Mouse (Mus musculus): ENCODE data around the gene Rnf167. TPM values are rescaled to one million over a fixed set of nuclear protein-coding genes. Genes with fewer than 3 reads are reported as not detected.
A peak's percentile ranks its signal among the peaks of the same experiment; 100 is the strongest.

Rnf167 gene
- total RNA-seq, 2 experiments from 2014 or later = 70.2 to 72.3 TPM

- no peak for DNase-seq (ENCODE audit: low spot score in 2 of 2)
Measured at GRCm38 (mm10) chr11:70671333-70672047, 24.5 kb downstream of the Rnf167 start.

- no peak for DNase-seq (ENCODE audit: low spot score in 2 of 2)
Measured at GRCm38 (mm10) chr11:70674014-70674413, 27.0 kb downstream of the Rnf167 start.

DNA sequence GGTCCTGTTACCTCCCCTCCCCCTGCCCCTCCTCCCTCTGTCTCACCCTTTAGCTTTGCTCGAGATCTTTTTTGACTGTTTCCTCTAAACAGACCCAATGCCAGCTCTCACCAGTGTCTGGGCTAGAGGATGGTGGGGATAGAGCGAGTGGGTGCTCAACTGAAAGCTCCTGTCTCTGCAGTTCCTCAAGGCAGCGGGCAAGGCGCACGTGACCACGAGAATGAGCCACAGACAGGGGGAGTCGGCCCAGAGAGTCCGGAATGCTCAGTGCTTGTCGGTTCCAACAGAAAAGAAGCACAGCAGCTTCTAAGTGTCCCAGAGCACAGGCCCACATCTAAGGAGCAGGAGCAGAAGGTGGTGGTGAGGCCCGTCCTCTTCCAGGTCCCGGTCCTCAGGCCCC, 27.5 kb downstream of the Rnf167 start:
- DNase-seq (ENCODE audit: low spot score in 2 of 2) = no peak

- DNase-seq (ENCODE audit: low spot score in 2 of 2) = no peak
Measured at GRCm38 (mm10) chr11:70678092-70678491, 31.1 kb downstream of the Rnf167 start.

- DNase-seq (ENCODE audit: low spot score in 2 of 2) = no peak
Measured at GRCm38 (mm10) chr11:70678576-70678975, 31.5 kb downstream of the Rnf167 start.

- no peak for DNase-seq (ENCODE audit: low spot score in 2 of 2)
Measured at GRCm38 (mm10) chr11:70679361-70679760, 32.3 kb downstream of the Rnf167 start.

DNA sequence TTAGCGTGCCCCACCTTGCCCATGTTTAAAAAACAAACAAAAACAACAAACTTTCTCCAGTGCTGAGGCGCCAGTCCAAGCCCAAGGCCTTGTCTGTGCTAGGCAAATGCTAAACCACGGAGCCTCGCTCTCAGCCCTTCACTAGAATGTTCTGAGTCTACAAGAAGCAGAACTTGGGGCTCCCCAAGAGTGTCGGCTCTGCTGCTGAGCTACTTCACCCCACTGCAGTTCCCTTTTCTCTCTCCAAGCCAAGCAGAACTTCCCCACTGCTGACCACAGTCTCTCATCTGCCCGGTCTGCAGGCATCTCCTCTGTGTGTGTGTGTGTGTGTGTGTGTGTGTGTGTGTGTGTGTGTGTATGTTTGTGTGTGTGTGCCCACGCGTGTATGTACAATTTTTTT, 32.9 kb downstream of the Rnf167 start:
- no peak for DNase-seq (ENCODE audit: low spot score in 2 of 2)

DNA sequence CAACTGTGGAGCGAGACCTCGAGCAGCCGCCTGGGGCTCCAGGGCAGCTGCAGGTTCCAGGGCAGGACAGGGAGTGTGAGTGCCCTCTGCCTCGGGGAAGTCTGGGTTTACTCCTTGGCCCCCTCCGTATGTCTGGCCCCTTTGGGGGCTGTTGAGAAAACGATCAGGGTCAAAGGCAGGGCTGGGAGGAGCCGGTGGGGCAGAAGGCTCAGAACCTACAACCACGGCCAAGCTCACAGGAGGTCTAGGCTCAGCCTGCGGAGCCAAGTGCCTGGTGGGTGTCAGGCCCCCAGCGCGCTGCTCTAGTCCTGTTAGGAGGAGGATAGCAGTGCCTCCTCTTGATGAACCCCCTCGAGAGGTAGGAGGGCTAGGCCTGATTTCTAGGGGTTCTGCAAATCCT, 34.1 kb downstream of the Rnf167 start:
- no peak for DNase-seq (ENCODE audit: low spot score in 2 of 2)

DNA sequence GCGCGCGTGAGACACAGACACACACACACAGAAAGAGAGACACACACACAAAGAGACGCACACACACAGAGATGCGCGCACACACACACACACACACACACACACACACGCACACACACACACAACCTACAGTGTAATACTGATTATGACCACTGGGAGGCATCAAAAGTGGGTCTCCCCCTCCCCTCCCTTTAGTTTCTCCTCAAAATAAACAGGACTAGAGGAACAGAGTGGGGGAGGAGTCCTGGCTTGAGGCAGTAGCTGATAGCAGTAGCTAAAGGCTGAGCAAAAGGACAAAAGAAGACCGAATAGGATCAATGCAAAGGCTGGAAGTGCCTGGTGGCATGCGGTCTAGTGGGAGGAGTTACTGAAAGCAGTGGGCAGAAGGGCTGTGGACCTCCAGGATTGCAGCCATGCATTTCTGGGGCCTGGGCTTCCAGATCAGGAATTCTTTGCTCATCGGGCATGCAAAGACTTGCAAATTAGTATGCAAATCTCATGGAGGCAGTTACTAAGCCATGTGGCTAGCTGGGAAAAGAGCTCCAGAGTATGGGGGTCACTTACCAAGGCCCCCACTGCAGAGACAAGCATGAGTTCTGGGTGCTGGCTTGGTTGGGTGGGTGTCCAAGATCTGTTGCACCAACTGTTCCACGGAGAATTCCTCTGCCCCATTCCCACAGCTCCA, 35.0 kb downstream of the Rnf167 start:
- DNase-seq (ENCODE audit: low spot score in 2 of 2) = peak in 1 of 2 experiments; percentile 71

- DNase-seq (ENCODE audit: low spot score in 2 of 2) = no peak
Measured at GRCm38 (mm10) chr11:70683640-70684039, 36.6 kb downstream of the Rnf167 start.

DNA sequence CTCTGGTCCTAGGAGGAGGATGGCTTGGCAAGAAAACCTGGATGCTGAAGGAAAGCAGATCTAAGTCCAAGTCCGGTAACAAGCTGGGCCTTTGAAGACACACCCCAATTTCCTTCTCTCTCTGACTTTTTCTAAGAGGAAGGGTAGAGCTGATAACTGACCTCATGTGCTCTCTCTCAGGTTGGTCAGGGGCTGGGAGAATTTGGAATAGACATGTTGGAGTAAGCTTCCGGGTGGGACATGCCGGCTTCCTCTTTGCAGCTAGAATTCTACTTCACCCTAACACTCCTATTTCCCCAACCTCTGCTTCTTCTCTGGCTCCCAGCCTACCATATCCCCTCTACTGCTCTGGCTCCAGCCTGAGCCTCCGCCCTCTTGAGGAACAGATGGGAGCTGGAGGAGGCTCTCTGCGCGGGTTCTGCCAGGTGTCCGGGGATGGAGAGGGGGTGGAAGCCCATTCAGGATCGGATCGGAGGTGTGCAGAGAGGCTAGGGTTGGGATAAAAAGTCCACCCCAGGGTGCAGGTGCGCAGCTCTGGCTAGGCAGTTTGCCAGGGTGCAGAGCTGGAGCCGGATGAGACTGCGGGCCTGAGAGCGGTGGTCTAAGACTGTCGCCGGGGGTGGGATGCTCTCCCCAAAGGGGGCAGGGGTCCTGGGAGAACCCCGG, 40.0 kb downstream of the Rnf167 start:
- DNase-seq (ENCODE audit: low spot score in 2 of 2) = peak; percentile 59 to 64

- peak; percentile 85 to 88 for DNase-seq (ENCODE audit: low spot score in 2 of 2)
Measured at GRCm38 (mm10) chr11:70687601-70688199, 40.7 kb downstream of the Rnf167 start, which contains the start of gene Camta2. Gene Camta2 (minus strand): TSS chr11:70688105.

- DNase-seq (ENCODE audit: low spot score in 2 of 2) = no peak
Measured at GRCm38 (mm10) chr11:70688372-70688771, 41.3 kb downstream of the Rnf167 start.

- DNase-seq (ENCODE audit: low spot score in 2 of 2) = no peak
Measured at GRCm38 (mm10) chr11:70689578-70689977, 42.5 kb downstream of the Rnf167 start.

DNA sequence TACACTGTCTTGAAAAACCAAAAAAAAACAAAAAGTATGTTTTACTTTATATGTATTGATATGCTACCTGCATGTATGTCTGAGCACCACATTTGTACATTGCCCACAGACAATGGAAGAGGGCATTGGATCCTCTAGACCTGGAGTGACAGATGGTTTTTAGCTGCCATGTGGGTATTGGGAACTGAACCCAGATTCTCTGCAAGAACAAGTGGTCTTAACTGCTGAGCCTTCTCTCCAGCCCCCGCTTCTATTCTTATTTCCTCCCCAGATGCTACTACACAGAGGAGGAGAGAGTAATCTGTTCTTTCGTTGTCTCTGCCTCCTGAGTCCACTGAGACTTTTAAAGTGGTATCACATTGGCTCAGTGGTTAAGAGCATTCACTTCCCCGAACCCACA, 46.5 kb downstream of the Rnf167 start:
- DNase-seq (ENCODE audit: low spot score in 2 of 2) = peak in 1 of 2 experiments; percentile 57

DNA sequence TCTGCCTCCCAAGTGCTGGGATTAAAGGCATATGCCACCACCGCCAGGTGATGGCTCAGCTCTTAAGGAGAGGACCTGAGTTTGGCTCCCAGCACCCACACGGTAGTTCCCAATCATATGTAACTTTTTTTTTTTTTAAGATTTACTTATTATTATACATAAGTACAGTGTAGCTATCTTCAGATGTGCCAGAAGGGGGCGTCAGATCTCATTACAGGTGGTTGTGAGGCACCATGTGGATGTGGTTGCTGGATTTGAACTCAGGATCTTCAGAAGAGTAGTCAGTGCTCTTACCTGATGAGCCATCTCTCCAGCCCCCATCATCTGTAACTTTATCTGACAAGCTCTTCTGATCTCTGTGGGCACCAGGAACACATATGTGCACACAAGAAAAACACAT, 50.3 kb downstream of the Rnf167 start:
- no peak for DNase-seq (ENCODE audit: low spot score in 2 of 2)

DNA sequence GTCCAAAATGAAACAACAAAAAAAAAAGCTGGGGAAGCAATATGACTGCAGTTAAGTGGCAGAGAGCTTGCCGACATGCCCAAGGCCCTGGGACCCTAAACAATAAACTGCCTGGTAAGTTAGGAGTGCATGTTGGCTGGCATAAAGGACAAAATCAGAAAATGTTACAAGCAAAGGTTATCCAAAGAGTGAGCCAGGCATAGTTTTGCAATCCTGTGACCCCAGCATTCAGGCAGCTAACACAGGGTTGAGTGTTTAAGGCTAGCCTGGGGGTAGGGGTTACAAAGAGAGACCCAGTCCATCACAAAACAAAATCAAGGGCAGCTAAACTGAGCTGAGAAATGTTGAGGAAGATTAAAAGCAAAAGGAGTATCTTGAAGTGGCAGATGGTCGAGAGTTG, 52.0 kb downstream of the Rnf167 start:
- DNase-seq (ENCODE audit: low spot score in 2 of 2) = no peak

DNA sequence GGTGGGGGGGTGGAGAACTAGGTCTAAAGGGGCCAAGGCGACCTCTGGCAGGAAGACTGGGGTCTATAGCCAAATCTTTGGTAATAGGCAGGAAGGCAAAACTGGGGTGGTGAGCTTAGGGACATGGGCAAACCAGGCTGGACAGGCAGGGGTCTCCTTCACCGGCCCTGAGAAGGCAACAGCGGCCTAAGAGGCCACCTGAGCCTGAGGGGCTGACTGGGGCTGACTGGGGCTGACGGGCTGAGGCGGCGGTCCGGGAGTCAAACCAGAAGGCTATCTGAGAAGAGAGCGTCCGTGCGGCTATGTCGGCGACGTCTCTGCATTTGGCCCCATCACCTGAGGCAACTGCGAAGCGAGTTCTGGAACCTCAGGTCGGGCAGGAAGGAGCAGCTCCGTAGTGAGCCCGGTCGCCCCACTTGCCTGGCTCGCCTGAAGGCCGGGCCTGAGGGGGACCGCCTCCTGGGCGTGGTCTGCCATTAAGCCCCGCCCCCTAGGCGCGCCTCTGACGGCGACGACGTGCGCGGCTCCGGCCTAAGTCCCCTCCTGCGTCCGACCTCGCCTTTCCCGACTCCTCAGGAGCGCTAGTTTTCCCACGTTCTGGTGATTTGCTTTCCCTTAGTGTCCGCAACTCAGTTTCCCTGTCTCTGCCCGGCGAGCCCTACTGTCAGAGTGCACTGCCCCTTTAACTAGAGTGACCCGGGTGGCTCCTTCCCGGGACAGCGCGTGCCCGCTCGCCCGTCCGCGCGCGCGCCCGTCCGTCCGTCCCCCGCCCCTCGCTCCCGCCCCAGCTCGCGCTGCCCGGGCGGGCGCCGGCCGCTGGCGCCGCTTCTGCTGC, 52.9 kb downstream of the Rnf167 start, which contains the start of the genes Inca1 and Kif1c:
Gene Inca1 (minus strand): TSS at position 434 of the 835 bp plus-strand sequence.
Gene Kif1c (plus strand): TSS at position 827 of the 835 bp plus-strand sequence.
- peak; percentile 95 to 96 for DNase-seq (ENCODE audit: low spot score in 2 of 2)

- DNase-seq (ENCODE audit: low spot score in 2 of 2) = peak in 1 of 2 experiments; percentile 59
Measured at GRCm38 (mm10) chr11:70700613-70701012, 53.6 kb downstream of the Rnf167 start.

All from layer of hippocampus, postnatal 14 days (tissue).